Mouse (Mus musculus) ES-E14 (cell line): ENCODE data around the gene Fam155a. TPM values are rescaled to one million over a fixed set of nuclear protein-coding genes. Genes with fewer than 3 reads are reported as not detected.

ENCODE experiments used
- DNase-seq: peaks from one replicate; pipeline ENCODE4 v3.0.0-alpha.2; 2013; ENCODE audit warnings: low read depth, low spot score
- H3K27ac ChIP-seq: 2 replicates; pipeline ENCODE4 v1.5.1; 2012; ENCODE audit warnings: low read depth, mild to moderate bottlenecking, low read length, moderate library complexity, mixed read lengths; ENCODE audit not compliant: poor library complexity, insufficient read depth, severe bottlenecking
- H3K36me3 ChIP-seq: 2 replicates; pipeline ENCODE4 v1.6.1; 2012; ENCODE audit warnings: mild to moderate bottlenecking, low read length, moderate library complexity, mixed read lengths; ENCODE audit not compliant: control insufficient read depth, poor library complexity, insufficient read depth, severe bottlenecking
- H3K4me1 ChIP-seq, 2 experiments: fragments of 150-350 bp in 1 of 2; sonication (generic) in 1 of 2; 2 replicates each; pipeline ENCODE4 v1.6.1; 2012; ENCODE audit warnings: low read length in 2 of 2, mild to moderate bottlenecking in 1 of 2, mixed read lengths in 1 of 2; ENCODE audit not compliant: control insufficient read depth in 2 of 2, insufficient read depth in 2 of 2, poor library complexity in 1 of 2
- H3K4me3 ChIP-seq, 2 experiments: fragments of 150-350 bp in 1 of 2; sonication (generic) in 1 of 2; 2 replicates each; pipeline ENCODE4 v1.5.1; 2012; ENCODE audit warnings: low read length in 2 of 2, low read depth in 1 of 2, mild to moderate bottlenecking in 1 of 2, mixed read lengths in 1 of 2; ENCODE audit not compliant: insufficient read depth in 1 of 2, poor library complexity in 1 of 2, severe bottlenecking in 1 of 2
- H3K9ac ChIP-seq: 2 replicates; pipeline ENCODE4 v1.6.1; 2012; ENCODE audit warnings: low read depth, mild to moderate bottlenecking, low read length, mixed read lengths; ENCODE audit not compliant: poor library complexity, insufficient read depth, severe bottlenecking
- H3K9me3 ChIP-seq: fragments of 150-350 bp; sonication (generic); 2 replicates; pipeline ENCODE4 v1.6.1; 2012; ENCODE audit warnings: low read depth, mild to moderate bottlenecking, low read length; ENCODE audit not compliant: control insufficient read depth, insufficient read depth
- CHD2 ChIP-seq: IDR thresholded peaks from 2 replicates; pipeline ENCODE4 v1.6.1; 2014; ENCODE audit warnings: mild to moderate bottlenecking, low read depth, low read length, inconsistent platforms
- HCFC1 ChIP-seq: IDR thresholded peaks from 2 replicates; pipeline ENCODE4 v1.6.1; 2012; ENCODE audit warnings: low read length, inconsistent platforms, borderline replicate concordance; ENCODE audit not compliant: insufficient read depth
- MAFK ChIP-seq: IDR thresholded peaks from 2 replicates; pipeline ENCODE4 v1.6.1; 2014; ENCODE audit warnings: mild to moderate bottlenecking, low read depth, low read length, inconsistent platforms; ENCODE audit not compliant: insufficient read depth
- ZC3H11A ChIP-seq: IDR thresholded peaks from 2 replicates; pipeline ENCODE4 v1.6.1; 2012; ENCODE audit warnings: low read depth, mild to moderate bottlenecking, inconsistent platforms, low read length, borderline replicate concordance
- ZNF384 ChIP-seq: IDR thresholded peaks from 2 replicates; pipeline ENCODE4 v1.6.1; 2012; ENCODE audit warnings: low read depth, low read length, inconsistent platforms
- in situ Hi-C, 2 experiments: fragments of 600-800 bp; cut with MboI; formaldehyde crosslinking; loops; one replicate each; pipeline ENCODE4 v1.15.1; 2025; ENCODE audit warnings: low sequenced_read_pairs in 2 of 2, inconsistent platforms in 1 of 2; ENCODE audit not compliant: unreplicated experiment in 2 of 2
- total RNA-seq: library from RNA; depleted of rRNA; stranded (reverse); fragments of 300-350 nt; gene quantifications from 2 replicates; pipeline ENCODE4 v1.2.3, GENCODE M21; 2012

The Fam155a gene
- total RNA-seq, 1 experiment: 0.04 TPM

DNA sequence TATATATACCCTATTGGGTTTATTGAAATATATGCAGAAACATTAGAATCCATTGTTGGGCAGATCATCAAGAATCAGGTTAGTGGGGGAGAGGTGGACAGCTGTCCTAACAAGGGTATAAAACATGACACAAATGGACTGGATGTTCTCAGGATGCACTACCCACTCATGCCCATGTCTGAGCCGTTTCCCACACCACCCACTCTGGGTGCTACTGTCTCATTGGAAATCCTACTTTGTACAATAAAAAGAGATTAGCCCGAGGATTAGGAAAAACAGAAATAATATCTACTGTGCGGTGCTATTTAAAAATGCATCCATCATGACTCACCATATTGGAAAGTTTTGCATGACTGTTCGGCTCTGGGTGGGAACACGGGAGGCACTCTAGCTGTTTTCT is 317.2 kb downstream of the Fam155a start:
- Histone ChIP-seq H3K9me3 (no peaks in the 10 kb centered on the region), H3K4me3 (no peak overlapping the region), H3K9ac (no peak overlapping the region), H3K27ac (no peak overlapping the region), H3K4me1 (no peaks in the 10 kb centered on the region), H3K36me3 (no peaks in the 10 kb centered on the region)
- no peak for DNase-seq
- TF ChIP-seq ZC3H11A: no peak
- no peak for TF ChIP-seq MAFK
- TF ChIP-seq ZNF384: no peak
- TF ChIP-seq HCFC1: no peak
- TF ChIP-seq CHD2: no peak
- in situ Hi-C loops: loop anchor here in 1 of 2 experiments (5.0 kb wide), 1 partner anchor 226 kb away; no protein-coding TSS in a partner anchor

GRCm38 (mm10) chr8:9451543-9451942 is 319.4 kb downstream of the Fam155a start:
- no peaks in the 10 kb centered on the region for H3K4me1 ChIP-seq
- no peaks in the 10 kb centered on the region for H3K36me3 ChIP-seq
- TF ChIP-seq ZNF384 (no peak), HCFC1 (no peak), CHD2 (no peak), MAFK (no peak), ZC3H11A (no peak)
- peak; percentile 48 for DNase-seq
- in situ Hi-C loops: loop anchor here in 1 of 2 experiments (5.0 kb wide), 1 partner anchor 224 kb away; no protein-coding TSS in a partner anchor
- H3K4me3 ChIP-seq: no peak overlapping the region
- no peaks in the 10 kb centered on the region for H3K9me3 ChIP-seq
- H3K9ac ChIP-seq: no peak overlapping the region
- H3K27ac ChIP-seq: no peak overlapping the region

DNA sequence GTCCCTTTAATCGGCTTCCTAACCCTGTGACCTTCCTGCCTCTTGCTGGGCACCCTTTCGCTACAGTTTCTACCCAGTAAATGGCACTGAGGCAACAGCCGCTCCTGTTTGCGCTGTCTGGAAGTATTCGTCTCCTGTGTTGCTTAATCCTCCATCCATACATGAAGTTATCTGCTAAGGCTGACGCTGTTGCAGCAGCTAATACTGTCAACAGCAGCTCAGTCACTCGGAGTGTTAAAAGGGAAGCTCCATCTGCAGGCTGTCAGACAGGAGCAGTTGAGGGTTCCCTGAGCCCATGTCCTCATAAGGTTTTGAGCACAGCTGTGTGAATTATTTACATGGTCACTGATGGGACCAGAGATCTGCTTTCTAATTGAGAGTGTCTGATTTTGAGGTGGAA is 322.3 kb downstream of the Fam155a start:
- H3K9me3 ChIP-seq: no peaks in the 10 kb centered on the region
- no peak for DNase-seq
- H3K4me1 ChIP-seq: no peaks in the 10 kb centered on the region
- H3K4me3 ChIP-seq: no peak overlapping the region
- H3K36me3 ChIP-seq: no peaks in the 10 kb centered on the region
- no peak overlapping the region for H3K27ac ChIP-seq
- no peak overlapping the region for H3K9ac ChIP-seq
- TF ChIP-seq MAFK: no peak
- no peak for TF ChIP-seq ZNF384
- no peak for TF ChIP-seq HCFC1
- no peak for TF ChIP-seq ZC3H11A
- TF ChIP-seq CHD2: no peak
- in situ Hi-C loops: no loop called here

- DNase-seq: no peak
These were observed 333.1 kb downstream of the Fam155a start for GRCm38 (mm10) chr8:9437822-9438221.

GRCm38 (mm10) chr8:9435501-9435900 is 335.5 kb downstream of the Fam155a start:
- Histone ChIP-seq H3K27ac (no peak overlapping the region), H3K4me3 (no peak overlapping the region), H3K9ac (no peak overlapping the region), H3K9me3 (no peaks in the 10 kb centered on the region), H3K36me3 (no peaks in the 10 kb centered on the region), H3K4me1 (no peaks in the 10 kb centered on the region)
- in situ Hi-C loops: no loop called here
- no peak for DNase-seq
- TF ChIP-seq CHD2 (no peak), MAFK (no peak), ZC3H11A (no peak), HCFC1 (no peak), ZNF384 (no peak)

More at GRCm38 (mm10) chr8:9437822-9438221, 333.1 kb downstream of the Fam155a start:
- Histone ChIP-seq H3K4me1 (no peaks in the 10 kb centered on the region), H3K27ac (no peak overlapping the region), H3K9me3 (no peaks in the 10 kb centered on the region), H3K9ac (no peak overlapping the region), H3K36me3 (no peaks in the 10 kb centered on the region), H3K4me3 (no peak overlapping the region)
- in situ Hi-C loops: no loop called here
- TF ChIP-seq CHD2: no peak
- no peak for TF ChIP-seq HCFC1
- TF ChIP-seq ZC3H11A: no peak
- TF ChIP-seq MAFK: no peak
- TF ChIP-seq ZNF384: no peak
